Mouse (Mus musculus): Measurements from ENCODE around the gene Hoxb4. TPM values are rescaled to one million over a fixed set of nuclear protein-coding genes. Genes with fewer than 3 reads are reported as not detected.

The Hoxb4 gene
- polyA plus RNA-seq (2015; fragmentation: Nextera tagmentation; extraction: Ambion mirVana): 3.7 and 5.0 TPM in 2 replicates

- H3K4me3 ChIP-seq (replicated peaks): peak within 1 kb of the TSS; percentile 60
- no peaks in the 10 kb centered on the region for H3K36me3 ChIP-seq
- H3K27me3 ChIP-seq (replicated peaks): no peaks in the 10 kb centered on the region
- peak within 1 kb of the TSS; percentile 78 for H3K9ac ChIP-seq (replicated peaks)
- peak within 1 kb of the TSS; percentile 99 for H3K27ac ChIP-seq (replicated peaks)
- ATAC-seq (ENCODE audit: low FRiP score): peak; percentile 30; the same call in 1 of the 2 replicates
- WGBS: 3% methylated on average over 28 of the region's 28 CpGs
- H3K4me1 ChIP-seq: peaks cover 84% of the 10 kb centered on the region
- peak within 1 kb of the TSS; percentile 87 for H3K4me2 ChIP-seq
- no peaks in the 10 kb centered on the region for H3K9me3 ChIP-seq (replicated peaks)
Observed at GRCm38 (mm10) chr11:96317608-96318367, at the start of gene Hoxb4. Gene Hoxb4 (plus strand): TSS chr11:96318267.

DNA sequence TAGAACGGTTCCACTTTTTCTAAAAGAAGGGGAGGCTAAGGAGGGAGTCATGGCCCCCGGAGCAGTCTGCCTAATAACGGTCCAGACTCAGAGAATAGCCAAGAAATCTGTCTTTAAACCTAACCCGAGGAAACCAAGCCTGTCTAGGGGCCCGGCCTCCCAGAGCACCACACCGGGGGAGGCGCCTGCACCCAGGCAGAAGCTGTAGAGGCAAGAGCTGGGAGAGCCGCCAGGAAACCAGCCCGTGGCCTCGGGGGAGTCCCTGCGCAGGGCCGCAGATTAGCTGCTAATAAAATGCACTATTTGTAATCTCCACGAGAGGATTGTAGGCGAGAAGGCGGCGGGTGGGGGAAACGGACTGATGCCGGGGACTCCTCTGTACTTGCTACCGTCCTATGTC is 48.2 kb upstream of the Hoxb4 start:
- no peaks in the 10 kb centered on the region for H3K9me3 ChIP-seq (replicated peaks)
- peak overlapping the region; percentile 96 for H3K9ac ChIP-seq (replicated peaks)
- H3K27me3 ChIP-seq (replicated peaks): no peaks in the 10 kb centered on the region
- peak overlapping the region; percentile 87 for H3K4me2 ChIP-seq
- H3K27ac ChIP-seq (replicated peaks): peak overlapping the region; percentile 99
- 1% methylated on average over 19 of the region's 19 CpGs for WGBS
- ATAC-seq (ENCODE audit: low FRiP score): no peak
- no peaks in the 10 kb centered on the region for H3K36me3 ChIP-seq
- H3K4me1 ChIP-seq: peaks cover 79% of the 10 kb centered on the region
- peak overlapping the region; percentile 59 for H3K4me3 ChIP-seq (replicated peaks)

DNA sequence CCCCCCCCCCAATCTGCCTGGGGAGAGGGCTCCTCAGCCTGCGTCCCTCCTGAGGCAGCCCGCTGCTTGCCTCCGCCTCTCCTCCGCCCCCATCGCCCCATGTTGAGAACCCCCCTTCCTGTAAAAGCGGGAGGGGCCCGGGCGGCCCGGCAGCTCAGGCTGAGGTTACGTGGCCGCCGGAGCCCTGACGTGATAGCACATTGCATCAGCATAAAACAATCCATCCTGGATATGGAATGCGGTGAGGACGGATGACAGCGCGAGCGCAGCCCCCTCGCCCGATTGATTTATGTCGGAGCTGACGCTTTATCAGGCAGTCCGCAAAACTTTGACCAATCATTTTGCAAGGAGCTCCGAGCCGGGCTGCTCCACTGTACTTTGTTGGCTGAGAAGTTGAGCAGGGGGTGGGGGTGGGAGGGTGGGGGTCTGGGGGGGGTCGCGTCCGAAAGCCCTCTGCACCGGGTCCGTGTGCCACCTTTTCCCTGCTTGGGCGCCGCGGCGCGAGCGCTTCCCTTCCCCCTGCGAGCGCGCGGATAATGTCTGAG is 47.0 kb upstream of the Hoxb4 start, which contains the start of gene Hoxb9:
Gene Hoxb9 (plus strand): TSS at position 462 of the 545 bp plus-strand sequence.
- Histone ChIP-seq H3K4me3 (replicated peaks) (peak within 1 kb of the TSS; percentile 59), H3K4me1 (peaks cover 84% of the 10 kb centered on the region), H3K9ac (replicated peaks) (peak within 1 kb of the TSS; percentile 96), H3K4me2 (peak within 1 kb of the TSS; percentile 87), H3K27ac (replicated peaks) (peak within 1 kb of the TSS; percentile 99), H3K36me3 (no peaks in the 10 kb centered on the region), H3K27me3 (replicated peaks) (no peaks in the 10 kb centered on the region), H3K9me3 (replicated peaks) (no peaks in the 10 kb centered on the region)
- ATAC-seq (ENCODE audit: low FRiP score): peak; percentile 79
- WGBS: under 1% methylated on average over 39 of the region's 40 CpGs

DNA sequence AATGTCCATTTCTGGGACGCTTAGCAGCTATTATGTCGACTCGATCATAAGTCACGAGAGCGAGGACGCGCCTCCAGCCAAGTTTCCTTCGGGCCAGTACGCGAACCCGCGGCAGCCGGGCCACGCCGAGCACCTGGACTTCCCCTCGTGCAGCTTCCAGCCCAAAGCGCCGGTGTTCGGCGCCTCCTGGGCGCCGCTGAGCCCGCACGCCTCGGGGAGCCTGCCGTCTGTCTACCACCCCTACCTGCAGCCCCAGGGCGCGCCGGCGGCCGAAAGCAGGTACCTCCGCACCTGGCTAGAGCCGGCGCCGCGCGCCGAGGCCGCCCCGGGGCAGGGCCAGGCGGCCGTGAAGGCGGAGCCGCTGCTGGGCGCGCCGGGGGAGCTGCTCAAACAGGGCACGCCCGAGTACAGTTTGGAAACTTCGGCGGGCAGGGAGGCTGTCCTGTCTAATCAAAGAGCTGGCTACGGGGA is 46.5 kb upstream of the Hoxb4 start:
- H3K36me3 ChIP-seq: no peaks in the 10 kb centered on the region
- no peaks in the 10 kb centered on the region for H3K9me3 ChIP-seq (replicated peaks)
- H3K4me1 ChIP-seq: peaks cover 84% of the 10 kb centered on the region
- WGBS: under 1% methylated on average over 52 of the region's 52 CpGs
- no peaks in the 10 kb centered on the region for H3K27me3 ChIP-seq (replicated peaks)
- peak; percentile 18 for ATAC-seq (ENCODE audit: low FRiP score)
- H3K27ac ChIP-seq (replicated peaks): peak overlapping the region; percentile 99
- H3K4me3 ChIP-seq (replicated peaks): peak overlapping the region; percentile 59
- peak overlapping the region; percentile 87 for H3K4me2 ChIP-seq
- peak overlapping the region; percentile 96 for H3K9ac ChIP-seq (replicated peaks)

GRCm38 (mm10) chr11:96272024-96272921 is 45.8 kb upstream of the Hoxb4 start:
- no peaks in the 10 kb centered on the region for H3K36me3 ChIP-seq
- peaks cover 87% of the 10 kb centered on the region for H3K4me1 ChIP-seq
- peak overlapping the region; percentile 87 for H3K4me2 ChIP-seq
- H3K9ac ChIP-seq (replicated peaks): peak overlapping the region; percentile 96
- H3K27ac ChIP-seq (replicated peaks): peak overlapping the region; percentile 99
- ATAC-seq (ENCODE audit: low FRiP score): peak; percentile 53
- H3K4me3 ChIP-seq (replicated peaks): peak overlapping the region; percentile 59
- WGBS: under 1% methylated on average over 58 of the region's 58 CpGs
- H3K9me3 ChIP-seq (replicated peaks): no peaks in the 10 kb centered on the region
- H3K27me3 ChIP-seq (replicated peaks): no peaks in the 10 kb centered on the region

GRCm38 (mm10) chr11:96274428-96274827 is 43.6 kb upstream of the Hoxb4 start:
- peak overlapping the region; percentile 87 for H3K4me2 ChIP-seq
- peaks cover 96% of the 10 kb centered on the region for H3K4me1 ChIP-seq
- no peaks in the 10 kb centered on the region for H3K36me3 ChIP-seq
- 23% methylated on average over 10 of the region's 10 CpGs for WGBS
- no peaks in the 10 kb centered on the region for H3K27me3 ChIP-seq (replicated peaks)
- peak overlapping the region; percentile 99 for H3K27ac ChIP-seq (replicated peaks)
- peak overlapping the region; percentile 96 for H3K9ac ChIP-seq (replicated peaks)
- ATAC-seq (ENCODE audit: low FRiP score): no peak
- no peaks in the 10 kb centered on the region for H3K9me3 ChIP-seq (replicated peaks)
- peak overlapping the region; percentile 59 for H3K4me3 ChIP-seq (replicated peaks)

DNA sequence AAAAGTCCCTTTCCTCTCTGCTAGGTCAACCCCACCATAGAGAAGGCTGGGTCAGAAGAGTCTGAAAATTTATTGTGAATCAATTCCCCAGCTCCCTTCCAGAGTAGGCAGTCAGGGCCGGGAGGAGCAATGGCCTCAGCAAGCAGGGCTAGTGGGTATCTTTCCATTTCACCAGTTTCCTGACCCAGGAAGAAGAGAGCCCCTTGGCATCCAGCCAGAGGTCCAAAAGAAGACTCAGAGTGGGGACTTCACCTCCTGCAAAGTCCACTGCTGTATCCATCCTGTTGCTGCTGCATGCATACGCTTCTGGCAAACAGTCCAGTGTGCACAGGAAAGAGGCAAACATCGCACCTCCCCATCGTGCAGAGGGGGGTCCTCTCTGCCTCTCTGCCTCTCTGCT is 42.2 kb upstream of the Hoxb4 start:
- peak overlapping the region; percentile 87 for H3K4me2 ChIP-seq
- 10% methylated on average over 4 of the region's 4 CpGs for WGBS
- H3K4me3 ChIP-seq (replicated peaks): peak overlapping the region; percentile 59
- H3K27me3 ChIP-seq (replicated peaks): no peaks in the 10 kb centered on the region
- ATAC-seq (ENCODE audit: low FRiP score): no peak
- peak overlapping the region; percentile 99 for H3K27ac ChIP-seq (replicated peaks)
- peak overlapping the region; percentile 96 for H3K9ac ChIP-seq (replicated peaks)
- no peaks in the 10 kb centered on the region for H3K36me3 ChIP-seq
- H3K4me1 ChIP-seq: peaks cover 94% of the 10 kb centered on the region
- no peaks in the 10 kb centered on the region for H3K9me3 ChIP-seq (replicated peaks)

DNA sequence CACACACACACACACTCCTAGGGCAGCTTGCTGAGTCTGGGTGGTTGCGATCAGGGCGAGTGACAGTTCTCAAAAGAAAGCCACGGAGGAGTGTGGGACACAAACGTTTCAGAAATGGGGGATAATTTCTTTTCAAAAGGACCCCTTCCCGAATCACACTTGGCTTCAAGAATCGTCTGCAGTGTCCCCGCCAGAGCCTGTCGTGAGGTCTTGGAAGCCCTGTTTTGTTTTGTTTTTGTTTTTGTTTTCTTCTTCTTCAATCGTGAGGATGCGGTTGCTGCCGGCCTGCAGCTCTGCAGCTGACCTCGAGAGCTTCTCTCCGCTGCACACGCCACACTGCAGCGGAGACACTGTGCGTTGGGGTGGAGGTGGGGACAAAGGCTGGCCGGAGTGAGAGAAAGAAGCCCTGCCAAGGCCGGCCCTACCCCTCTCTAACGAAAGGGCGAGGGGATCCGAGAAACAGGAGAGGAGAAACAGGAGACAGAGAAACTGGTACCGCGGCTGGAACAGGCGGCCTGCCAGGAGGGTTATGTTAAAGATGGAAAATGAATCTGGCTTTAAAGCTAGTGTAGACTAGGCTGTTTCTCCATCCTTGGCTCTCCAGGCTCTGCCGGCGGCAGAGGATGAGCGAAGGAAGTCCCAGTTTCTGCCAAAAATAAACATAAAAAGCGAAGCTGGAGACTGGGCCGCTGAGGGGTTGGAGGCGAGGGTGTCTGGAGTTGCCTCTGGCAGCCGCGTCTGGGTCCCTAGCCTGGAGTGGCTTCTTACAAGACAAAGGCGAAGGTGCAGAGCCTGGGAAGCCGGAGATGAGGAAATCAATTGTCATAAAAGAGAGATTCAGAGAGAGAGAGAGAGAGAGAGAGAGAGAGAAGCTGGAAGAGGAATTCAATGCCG is 40.7 kb upstream of the Hoxb4 start:
- no peaks in the 10 kb centered on the region for H3K36me3 ChIP-seq
- peaks cover 89% of the 10 kb centered on the region for H3K4me1 ChIP-seq
- H3K9ac ChIP-seq (replicated peaks): peak overlapping the region; percentile 59
- no peaks in the 10 kb centered on the region for H3K9me3 ChIP-seq (replicated peaks)
- H3K27me3 ChIP-seq (replicated peaks): no peaks in the 10 kb centered on the region
- H3K4me3 ChIP-seq (replicated peaks): peak overlapping the region; percentile 29
- peak overlapping the region; percentile 87 for H3K4me2 ChIP-seq
- H3K27ac ChIP-seq (replicated peaks): peak overlapping the region; percentile 99
- 2% methylated on average over 35 of the region's 35 CpGs for WGBS
- no peak for ATAC-seq (ENCODE audit: low FRiP score)

- Histone ChIP-seq H3K27me3 (replicated peaks) (no peaks in the 10 kb centered on the region), H3K9ac (replicated peaks) (peak overlapping the region; percentile 59), H3K4me3 (replicated peaks) (peak overlapping the region; percentile 29), H3K9me3 (replicated peaks) (no peaks in the 10 kb centered on the region), H3K4me2 (peak overlapping the region; percentile 87), H3K36me3 (no peaks in the 10 kb centered on the region), H3K27ac (replicated peaks) (peak overlapping the region; percentile 99), H3K4me1 (peaks cover 80% of the 10 kb centered on the region)
- no peak for ATAC-seq (ENCODE audit: low FRiP score)
- WGBS: 4% methylated on average over 14 of the region's 14 CpGs
Observed at GRCm38 (mm10) chr11:96278324-96278723, 39.7 kb upstream of the Hoxb4 start.

DNA sequence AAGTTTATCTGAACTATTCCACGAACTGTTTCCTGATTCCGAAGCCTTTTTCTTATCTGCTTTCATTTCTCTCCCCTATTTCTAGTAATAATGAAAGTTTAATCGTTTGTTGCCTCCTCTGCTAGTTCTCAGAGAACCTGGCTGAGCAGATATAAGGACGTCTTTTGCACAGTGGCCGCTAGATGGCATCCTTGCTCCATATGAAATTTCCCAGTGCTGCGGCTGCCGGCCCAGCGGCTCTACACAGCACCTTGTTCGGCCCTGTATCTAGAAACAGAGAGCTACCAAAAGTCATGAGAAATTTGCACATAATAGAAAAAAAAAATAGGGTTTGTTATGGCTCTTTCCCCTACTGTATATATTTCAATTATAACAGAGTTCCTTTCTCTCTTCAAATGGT is 39.3 kb upstream of the Hoxb4 start:
- H3K27ac ChIP-seq (replicated peaks): peak overlapping the region; percentile 99
- peaks cover 75% of the 10 kb centered on the region for H3K4me1 ChIP-seq
- peak overlapping the region; percentile 60 for H3K4me3 ChIP-seq (replicated peaks)
- H3K9me3 ChIP-seq (replicated peaks): no peaks in the 10 kb centered on the region
- ATAC-seq (ENCODE audit: low FRiP score): peak; percentile 63; the same call in 1 of the 2 replicates
- H3K9ac ChIP-seq (replicated peaks): peak overlapping the region; percentile 83
- H3K4me2 ChIP-seq: peak overlapping the region; percentile 87
- no peaks in the 10 kb centered on the region for H3K27me3 ChIP-seq (replicated peaks)
- under 1% methylated on average over 9 of the region's 9 CpGs for WGBS
- no peaks in the 10 kb centered on the region for H3K36me3 ChIP-seq

Measured in neural tube, embryonic 15.5 days (tissue).